Mouse (Mus musculus): Measurements from ENCODE around the gene Arsk.

Arsk gene

DNA sequence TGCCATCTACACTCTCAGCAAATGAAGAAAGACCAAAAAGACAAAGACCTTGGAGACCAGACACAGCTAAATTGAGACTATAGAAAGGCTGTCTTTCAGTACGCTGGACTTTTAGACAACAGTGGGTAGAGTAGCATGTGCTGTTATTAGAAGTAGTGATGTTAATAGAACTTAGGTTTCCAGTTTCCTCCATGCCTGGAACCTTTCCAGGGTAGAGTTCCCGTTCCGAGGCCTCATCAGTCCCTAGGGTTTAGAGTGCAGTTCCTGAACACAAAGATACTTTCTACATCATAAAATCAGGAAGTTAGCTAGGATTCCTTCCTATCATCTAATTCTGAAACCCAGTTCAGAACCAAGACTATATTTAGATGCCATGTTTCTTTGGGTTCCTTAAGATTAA lies 73.9 kb downstream of the Arsk start:
- no peak for DNase-seq (ENCODE audit: inconsistent ontology term)

DNA sequence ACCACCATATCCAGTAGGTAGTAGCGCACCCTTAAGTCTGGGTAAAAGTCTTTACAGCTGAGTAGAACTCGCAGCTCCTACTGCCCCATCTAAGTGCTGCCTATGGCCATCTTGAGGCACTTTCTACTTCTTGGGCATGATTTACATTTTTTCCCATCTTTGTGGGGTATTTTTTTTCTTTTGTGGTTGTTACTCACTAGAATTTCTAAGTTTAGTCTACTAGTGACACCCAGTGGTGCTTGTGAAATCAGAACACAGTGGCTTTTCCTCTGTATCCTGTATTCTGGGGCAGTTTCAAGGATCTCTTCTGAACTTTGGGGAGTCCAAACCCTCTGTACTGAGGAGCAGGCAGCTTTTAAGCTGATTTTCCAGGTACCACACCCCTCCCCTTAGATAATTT lies 76.7 kb downstream of the Arsk start:
- DNase-seq (ENCODE audit: inconsistent ontology term): peak; percentile 24

- no peak for DNase-seq (ENCODE audit: inconsistent ontology term)
Observed at GRCm38 (mm10) chr13:76018844-76019400, 79.5 kb downstream of the Arsk start.

DNA sequence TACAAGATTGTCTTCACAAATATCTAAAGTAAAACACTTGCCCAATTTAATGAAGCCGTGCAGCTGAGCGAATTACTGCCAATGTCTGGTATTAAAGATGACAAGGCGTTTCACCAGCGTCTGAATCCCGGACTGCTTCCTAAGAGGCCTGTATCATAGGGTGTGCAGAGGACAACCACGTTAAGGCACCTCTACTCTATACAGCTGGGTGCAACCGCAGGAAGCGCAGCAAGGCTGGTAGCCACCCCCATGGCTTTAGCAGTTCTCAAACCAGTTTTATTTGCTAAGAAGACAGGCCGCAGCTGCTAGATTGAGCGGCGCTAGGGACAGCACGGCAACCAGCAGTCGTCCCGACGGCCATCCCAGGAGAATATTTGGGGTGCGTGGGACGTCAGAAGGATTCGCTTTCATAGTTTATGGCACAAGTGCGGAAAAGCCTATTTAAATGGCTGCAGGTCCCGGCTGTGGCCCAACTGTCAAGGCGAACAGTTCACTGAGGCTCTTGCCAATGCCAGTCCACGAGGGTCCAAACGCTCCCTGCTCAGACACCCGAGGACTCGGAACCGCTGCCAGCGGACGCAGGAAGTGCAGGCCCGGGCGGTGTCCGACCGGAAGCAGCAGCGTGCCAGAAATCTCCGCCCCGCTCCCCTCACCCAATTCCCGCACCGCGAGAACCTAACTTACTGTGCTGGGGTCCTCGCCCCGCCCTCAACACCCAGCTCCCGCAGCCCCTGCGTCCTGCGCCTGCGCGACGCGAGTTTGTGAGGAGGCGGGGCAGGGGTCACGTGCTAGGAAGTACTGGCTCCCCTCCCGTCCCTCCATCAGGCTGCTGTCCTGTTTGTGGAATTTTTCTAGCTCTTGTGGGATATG lies 80.3 kb downstream of the Arsk start, which contains the start of gene Rfesd:
TSS of gene Rfesd (minus strand) at position 746 of the 870 bp plus-strand sequence.
- DNase-seq (ENCODE audit: inconsistent ontology term): peak; percentile 99

- peak; percentile 4 for DNase-seq (ENCODE audit: inconsistent ontology term)
Observed at GRCm38 (mm10) chr13:76017465-76017864, 81.0 kb downstream of the Arsk start.

DNA sequence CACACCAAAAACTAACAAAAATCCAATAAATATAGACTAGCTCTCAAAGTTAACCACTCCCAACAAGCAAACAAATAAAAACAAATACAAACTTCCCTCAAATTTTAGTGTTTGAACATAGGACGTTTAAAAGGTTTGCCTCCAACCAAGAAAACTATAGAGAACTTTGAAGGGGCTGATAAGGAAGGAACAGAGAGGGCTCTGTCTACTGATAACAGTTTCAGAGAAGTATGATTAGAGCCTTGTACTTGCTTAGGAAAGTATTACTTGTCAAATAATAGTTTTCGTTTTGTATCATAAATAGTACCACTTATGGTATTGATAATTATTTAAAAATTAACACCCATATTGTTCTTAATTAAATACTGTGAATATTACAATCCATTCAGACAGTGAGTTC lies 83.9 kb downstream of the Arsk start:
- no peak for DNase-seq (ENCODE audit: inconsistent ontology term)
